Mouse (Mus musculus) lung, postnatal 0 days (tissue): ENCODE measurements at regions not wholly inside any gene's neighbourhood (a gene's known extent, or its start where the extent isn't known, plus 50 kb on each side); places are given as distances from the start of the nearest gene placed in this dataset.

ENCODE experiments used
- ATAC-seq: fragments of 200-750 bp; cut with Nextera tagmentation; 2 replicates; pipeline ENCODE4 v1.8.0; 2017; ENCODE audit warnings: moderate library complexity
- DNase-seq: peaks from one replicate; pipeline ENCODE4 v3.0.0-alpha.2; 2016; ENCODE audit warnings: low spot score
- H3K27ac ChIP-seq: fragments of 300-500 bp; sonication (generic); 2 replicates; pipeline ENCODE4 v1.5.1; 2014; ENCODE audit warnings: antibody characterized with exemption, mild to moderate bottlenecking, low read length, mixed read lengths
- H3K27me3 ChIP-seq: fragments of 300-500 bp; sonication (generic); replicated peaks from 2 replicates; pipeline ENCODE4 v1.6.1; 2014; ENCODE audit warnings: low read length, mixed read lengths; ENCODE audit not compliant: insufficient read depth
- H3K36me3 ChIP-seq: fragments of 300-500 bp; sonication (generic); 2 replicates; pipeline ENCODE4 v1.6.1; 2014; ENCODE audit warnings: low read length, mixed read lengths; ENCODE audit not compliant: insufficient read depth
- H3K4me1 ChIP-seq: fragments of 300-500 bp; sonication (generic); 2 replicates; pipeline ENCODE4 v1.6.1; 2014; ENCODE audit warnings: antibody characterized with exemption, low read depth, low read length, mixed read lengths; ENCODE audit not compliant: insufficient read depth
- H3K4me2 ChIP-seq: fragments of 300-500 bp; sonication (generic); replicated peaks from 2 replicates; pipeline ENCODE4 v1.6.1; 2014; ENCODE audit warnings: low read depth, mild to moderate bottlenecking, low read length, moderate library complexity, mixed read lengths
- H3K4me3 ChIP-seq: fragments of 300-500 bp; sonication (generic); 2 replicates; pipeline ENCODE4 v1.5.1; 2014; ENCODE audit warnings: low read depth, low read length
- H3K9ac ChIP-seq: fragments of 300-500 bp; sonication (generic); replicated peaks from 2 replicates; pipeline ENCODE4 v1.6.1; 2014; ENCODE audit warnings: low read depth, mild to moderate bottlenecking
- H3K9me3 ChIP-seq: fragments of 300-500 bp; sonication (generic); 2 replicates; pipeline ENCODE4 v1.6.1; 2016; ENCODE audit warnings: low read length, mixed read lengths
- CTCF ChIP-seq: IDR thresholded peaks from 2 replicates; pipeline ENCODE4 v1.5.1; 2016; ENCODE audit warnings: antibody characterized with exemption, mild to moderate bottlenecking
- EP300 ChIP-seq: IDR thresholded peaks from 2 replicates; pipeline ENCODE4 v1.6.1; 2016; ENCODE audit warnings: antibody characterized with exemption, mild to moderate bottlenecking, control low read depth
- WGBS: fragments of 180-500 bp; shearing (Covaris S2); extraction: QIAGEN DNeasy Blood & Tissue Kit; methylation state at CpG from one replicate; pipeline ENCODE4 v1.1.7; 2014; 5-methylcytosine and 5-hydroxymethylcytosine counted together

GRCm38 (mm10) chr1:83869046-83869445 is 461.0 kb upstream of the Sphkap start:
- DNase-seq (no peak), ATAC-seq (no peak)
- Histone ChIP-seq H3K9me3 (no peaks in the 10 kb centered on the region), H3K27me3 (no peaks in the 10 kb centered on the region), H3K4me2 (no peak overlapping the region), H3K36me3 (no peaks in the 10 kb centered on the region), H3K27ac (no peak overlapping the region), H3K4me1 (no peaks in the 10 kb centered on the region), H3K4me3 (no peak overlapping the region), H3K9ac (no peak overlapping the region)
- no peak for TF ChIP-seq CTCF
- TF ChIP-seq EP300, result no peak
- 100% methylated on average over 2 of the region's 2 CpGs for WGBS

- Histone ChIP-seq H3K9ac (no peak overlapping the region), H3K9me3 (no peaks in the 10 kb centered on the region), H3K4me1 (no peaks in the 10 kb centered on the region), H3K27me3 (no peaks in the 10 kb centered on the region), H3K4me3 (no peak overlapping the region), H3K27ac (no peak overlapping the region), H3K36me3 (no peaks in the 10 kb centered on the region), H3K4me2 (no peak overlapping the region)
- TF ChIP-seq CTCF, result no peak
- TF ChIP-seq EP300, result no peak
- DNase-seq, result no peak
- WGBS, result 54% methylated on average over 1 of the region's 1 CpGs
- ATAC-seq, result no peak
Measured at GRCm38 (mm10) chr1:83862541-83862940, 454.5 kb upstream of the Sphkap start.

- Histone ChIP-seq H3K27me3 (no peaks in the 10 kb centered on the region), H3K9me3 (no peaks in the 10 kb centered on the region), H3K27ac (no peak overlapping the region), H3K4me2 (no peak overlapping the region), H3K4me1 (no peaks in the 10 kb centered on the region), H3K36me3 (no peaks in the 10 kb centered on the region), H3K4me3 (no peak overlapping the region), H3K9ac (no peak overlapping the region)
- TF ChIP-seq CTCF (no peak), EP300 (no peak)
- ATAC-seq, result no peak
- no peak for DNase-seq
- WGBS, result 53% methylated on average over 3 of the region's 3 CpGs
Measured at GRCm38 (mm10) chr1:83862128-83862527, 454.1 kb upstream of the Sphkap start.

- H3K4me3 ChIP-seq, result no peak overlapping the region
- H3K4me1 ChIP-seq, result no peaks in the 10 kb centered on the region
- no peaks in the 10 kb centered on the region for H3K27me3 ChIP-seq
- TF ChIP-seq CTCF (no peak), EP300 (no peak)
- no peaks in the 10 kb centered on the region for H3K9me3 ChIP-seq
- 59% methylated on average over 3 of the region's 3 CpGs for WGBS
- H3K27ac ChIP-seq, result no peak overlapping the region
- H3K4me2 ChIP-seq, result no peak overlapping the region
- H3K36me3 ChIP-seq, result no peaks in the 10 kb centered on the region
- no peak overlapping the region for H3K9ac ChIP-seq
- no peak for DNase-seq
- ATAC-seq, result no peak
Measured at GRCm38 (mm10) chr1:83859732-83860424, 451.9 kb upstream of the Sphkap start.

- TF ChIP-seq EP300, result no peak
- no peak for TF ChIP-seq CTCF
- Histone ChIP-seq H3K36me3 (no peaks in the 10 kb centered on the region), H3K27me3 (no peaks in the 10 kb centered on the region), H3K9me3 (no peaks in the 10 kb centered on the region), H3K27ac (no peak overlapping the region), H3K4me3 (no peak overlapping the region), H3K4me2 (no peak overlapping the region), H3K9ac (no peak overlapping the region), H3K4me1 (no peaks in the 10 kb centered on the region)
- DNase-seq (no peak), ATAC-seq (no peak)
- WGBS, result 88% methylated on average over 5 of the region's 5 CpGs
Measured at GRCm38 (mm10) chr1:83853996-83854395, 446.0 kb upstream of the Sphkap start.

GRCm38 (mm10) chr1:83851081-83851480 is 443.1 kb upstream of the Sphkap start:
- H3K9me3 ChIP-seq, result no peaks in the 10 kb centered on the region
- H3K27ac ChIP-seq, result no peak overlapping the region
- ATAC-seq (no peak), DNase-seq (no peak)
- TF ChIP-seq EP300 (no peak), CTCF (no peak)
- H3K4me2 ChIP-seq, result no peak overlapping the region
- no peaks in the 10 kb centered on the region for H3K36me3 ChIP-seq
- H3K4me3 ChIP-seq, result no peak overlapping the region
- H3K27me3 ChIP-seq, result no peaks in the 10 kb centered on the region
- no peak overlapping the region for H3K9ac ChIP-seq
- no peaks in the 10 kb centered on the region for H3K4me1 ChIP-seq
- WGBS, result 57% methylated on average over 6 of the region's 6 CpGs

- 81% methylated on average over 2 of the region's 2 CpGs for WGBS
Measured at GRCm38 (mm10) chr1:83848414-83848813, 440.4 kb upstream of the Sphkap start.

More at GRCm38 (mm10) chr1:83848414-83848813, 440.4 kb upstream of the Sphkap start:
- no peak for DNase-seq
- Histone ChIP-seq H3K4me3 (no peak overlapping the region), H3K27ac (no peak overlapping the region), H3K4me2 (no peak overlapping the region), H3K4me1 (no peaks in the 10 kb centered on the region), H3K9ac (no peak overlapping the region), H3K27me3 (no peaks in the 10 kb centered on the region), H3K9me3 (no peaks in the 10 kb centered on the region), H3K36me3 (no peaks in the 10 kb centered on the region)
- ATAC-seq, result no peak
- TF ChIP-seq CTCF (no peak), EP300 (no peak)
